Mouse (Mus musculus) embryonic facial prominence, embryonic 13.5 days (tissue): ENCODE measurements at regions not wholly inside any gene's neighbourhood (a gene's known extent, or its start where the extent isn't known, plus 50 kb on each side); places are given as distances from the start of the nearest gene placed in this dataset.

Experiments used
- ATAC-seq: fragments of 200-750 bp; cut with Nextera tagmentation; 2 replicates; pipeline ENCODE4 v1.8.0; 2017; ENCODE audit warnings: low read depth; ENCODE audit not compliant: insufficient number of reproducible peaks, insufficient read depth, low FRiP score, low TSS enrichment
- H3K27ac ChIP-seq: fragments of 300-500 bp; sonication (generic); 2 replicates; pipeline ENCODE4 v1.5.1; 2015; ENCODE audit warnings: moderate library complexity, mild to moderate bottlenecking, inconsistent platforms
- H3K27me3 ChIP-seq: fragments of 300-500 bp; sonication (generic); 2 replicates; pipeline ENCODE4 v1.6.1; 2015; ENCODE audit warnings: mild to moderate bottlenecking, inconsistent platforms
- H3K36me3 ChIP-seq: fragments of 300-500 bp; sonication (generic); 2 replicates; pipeline ENCODE4 v1.6.1; 2015; ENCODE audit warnings: mild to moderate bottlenecking, inconsistent platforms
- H3K4me1 ChIP-seq: fragments of 300-500 bp; sonication (generic); 2 replicates; pipeline ENCODE4 v1.6.1; 2015; ENCODE audit warnings: inconsistent platforms
- H3K4me2 ChIP-seq: fragments of 300-500 bp; sonication (generic); 2 replicates; pipeline ENCODE4 v1.6.1; 2015; ENCODE audit warnings: moderate library complexity, mild to moderate bottlenecking, inconsistent platforms
- H3K4me3 ChIP-seq: fragments of 300-500 bp; sonication (generic); 2 replicates; pipeline ENCODE4 v1.5.1; 2015; ENCODE audit warnings: mild to moderate bottlenecking, inconsistent platforms
- H3K9ac ChIP-seq: fragments of 300-500 bp; sonication (generic); 2 replicates; pipeline ENCODE4 v1.6.1; 2015; ENCODE audit warnings: mild to moderate bottlenecking, inconsistent platforms
- H3K9me3 ChIP-seq: fragments of 300-500 bp; sonication (generic); 2 replicates; pipeline ENCODE4 v1.6.1; 2016; ENCODE audit warnings: inconsistent platforms
- WGBS: fragments of 180-500 bp; shearing (Covaris S2); methylation state at CpG from one replicate; pipeline ENCODE4 v1.1.7; 2015; ENCODE audit warnings: mixed read lengths; 5-methylcytosine and 5-hydroxymethylcytosine counted together

- peak overlapping the region; percentile 32 for H3K4me3 ChIP-seq
- H3K4me2 ChIP-seq = peak overlapping the region; percentile 57
- no peak overlapping the region for H3K9ac ChIP-seq
- H3K27ac ChIP-seq = no peak overlapping the region
- no peak for ATAC-seq
- no peaks in the 10 kb centered on the region for H3K9me3 ChIP-seq
- H3K27me3 ChIP-seq = peaks cover 37% of the 10 kb centered on the region
- peaks cover 22% of the 10 kb centered on the region for H3K4me1 ChIP-seq
- H3K36me3 ChIP-seq = no peaks in the 10 kb centered on the region
- 10% methylated on average over 9 of the region's 9 CpGs for whole genome bisulfite sequencing
These were observed 57.3 kb upstream of the Cpm start for GRCm38 (mm10) chr10:117571891-117572573.

DNA sequence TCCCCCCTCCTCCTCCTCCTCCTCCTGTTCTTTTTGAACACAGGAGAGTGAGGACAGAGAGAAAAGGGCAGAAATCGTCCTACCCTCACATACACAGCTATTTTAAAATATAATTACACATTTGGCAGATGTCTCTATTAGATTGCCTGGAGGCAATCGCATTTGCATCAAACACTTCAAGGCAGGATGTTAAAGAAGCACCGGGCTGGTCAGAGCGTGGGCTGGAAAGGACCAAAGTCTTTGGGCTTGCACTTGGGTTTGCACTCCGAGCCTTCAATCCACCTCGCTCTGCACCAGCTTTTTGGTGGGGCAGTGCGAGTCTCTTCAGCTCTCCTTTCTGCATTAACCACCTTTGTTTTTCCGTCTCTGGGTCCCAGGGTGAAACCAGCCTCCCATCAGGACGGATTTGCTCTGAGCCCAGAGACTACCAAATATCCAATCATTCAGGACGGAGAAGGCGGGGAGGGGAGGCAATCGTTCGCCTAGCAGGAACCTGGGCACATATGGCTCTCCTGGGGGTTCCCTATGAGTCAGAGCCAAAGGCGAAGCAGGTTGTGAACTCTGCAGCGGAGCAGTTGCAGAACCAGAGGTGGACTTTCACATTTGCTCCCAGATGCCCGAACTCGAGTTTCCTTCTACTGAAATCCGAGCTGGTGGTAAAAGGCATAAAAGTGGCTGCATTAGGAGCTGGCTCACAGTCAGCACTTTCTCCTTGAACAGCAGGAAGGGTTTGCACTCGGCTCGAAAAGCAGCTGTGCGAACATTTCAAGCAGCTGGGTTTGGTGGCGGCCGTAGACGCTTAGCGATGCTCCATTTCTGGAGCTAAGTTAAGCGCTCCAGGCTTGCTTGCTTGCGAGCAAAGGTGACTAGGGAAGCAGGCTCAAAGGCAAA is 58.1 kb upstream of the Cpm start:
- H3K4me1 ChIP-seq = peaks cover 22% of the 10 kb centered on the region
- ATAC-seq = no peak
- no peaks in the 10 kb centered on the region for H3K36me3 ChIP-seq
- no peak overlapping the region for H3K27ac ChIP-seq
- 0 out of 2 replicates have a peak, but pooled peaks cover 2% of the 10 kb centered on the region for H3K9me3 ChIP-seq
- H3K9ac ChIP-seq = peak overlapping the region; percentile 32; the same call in 1 of the 2 replicates
- WGBS = under 1% methylated on average over 27 of the region's 27 CpGs
- peak overlapping the region; percentile 32 for H3K4me3 ChIP-seq
- H3K4me2 ChIP-seq = peak overlapping the region; percentile 57
- peaks cover 37% of the 10 kb centered on the region for H3K27me3 ChIP-seq

DNA sequence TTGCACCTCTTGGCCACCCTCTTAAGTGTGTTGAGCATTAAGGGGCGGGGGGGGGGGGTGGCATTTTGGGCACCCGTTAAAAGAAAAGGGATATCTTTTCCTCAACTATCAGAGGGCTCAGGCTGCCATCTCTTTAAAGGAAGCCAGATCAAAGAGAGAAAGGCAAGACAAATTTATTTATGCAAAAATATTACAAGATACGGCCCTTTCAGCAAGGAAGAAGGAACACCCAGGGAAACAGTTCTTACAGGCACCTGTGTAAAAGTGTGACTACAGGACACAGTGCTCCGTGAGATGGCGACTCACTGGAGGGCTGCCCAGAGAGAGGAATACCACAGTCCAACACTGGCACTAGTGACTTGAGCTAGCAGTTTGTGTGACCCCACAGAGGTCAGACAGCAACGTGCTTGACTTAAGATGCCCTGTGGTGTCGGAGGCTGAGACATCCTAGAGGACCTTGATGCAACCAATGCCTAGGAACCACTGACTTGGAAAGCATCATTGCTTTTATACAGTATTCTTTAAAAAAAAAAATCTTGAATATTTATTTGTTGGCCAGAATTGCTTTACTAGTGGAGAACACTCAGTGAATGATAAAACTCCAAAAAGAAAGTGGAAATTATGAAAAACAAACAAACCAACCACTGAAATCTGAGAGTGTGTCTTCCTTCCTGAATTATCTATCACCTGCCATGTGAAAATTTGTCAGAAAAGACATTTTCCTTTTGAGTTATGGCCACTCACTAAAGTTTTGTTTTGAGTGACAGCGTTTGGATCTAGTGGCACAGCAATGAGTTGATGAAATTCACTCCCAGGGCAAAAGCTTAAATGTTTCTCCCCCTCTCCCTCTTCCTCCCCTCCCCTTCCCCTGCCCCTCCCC is 59.0 kb upstream of the Cpm start:
- no peak for ATAC-seq
- 0 out of 2 replicates have a peak, but pooled peaks cover 2% of the 10 kb centered on the region for H3K9me3 ChIP-seq
- no peak overlapping the region for H3K4me3 ChIP-seq
- H3K4me1 ChIP-seq = peaks cover 22% of the 10 kb centered on the region
- H3K4me2 ChIP-seq = peak overlapping the region; percentile 57; the same call in 1 of the 2 replicates
- H3K27me3 ChIP-seq = peaks cover 34% of the 10 kb centered on the region
- WGBS = 53% methylated on average over 8 of the region's 8 CpGs
- no peak overlapping the region for H3K9ac ChIP-seq
- no peaks in the 10 kb centered on the region for H3K36me3 ChIP-seq
- no peak overlapping the region for H3K27ac ChIP-seq

GRCm38 (mm10) chr10:117569301-117570079 is 59.8 kb upstream of the Cpm start:
- no peak overlapping the region for H3K4me3 ChIP-seq
- peaks cover 34% of the 10 kb centered on the region for H3K27me3 ChIP-seq
- no peak overlapping the region for H3K4me2 ChIP-seq
- H3K9me3 ChIP-seq = 0 out of 2 replicates have a peak, but pooled peaks cover 2% of the 10 kb centered on the region
- no peak overlapping the region for H3K27ac ChIP-seq
- H3K9ac ChIP-seq = no peak overlapping the region
- WGBS = 76% methylated on average over 11 of the region's 11 CpGs
- peaks cover 22% of the 10 kb centered on the region for H3K4me1 ChIP-seq
- no peak for ATAC-seq
- H3K36me3 ChIP-seq = no peaks in the 10 kb centered on the region

- no peak overlapping the region for H3K4me3 ChIP-seq
- no peak overlapping the region for H3K27ac ChIP-seq
- H3K4me1 ChIP-seq = peaks cover 22% of the 10 kb centered on the region
- no peak overlapping the region for H3K9ac ChIP-seq
- H3K36me3 ChIP-seq = no peaks in the 10 kb centered on the region
- 93% methylated on average over 13 of the region's 13 CpGs for WGBS
- H3K4me2 ChIP-seq = no peak overlapping the region
- 0 out of 2 replicates have a peak, but pooled peaks cover 2% of the 10 kb centered on the region for H3K9me3 ChIP-seq
- no peak for ATAC-seq
- peaks cover 34% of the 10 kb centered on the region for H3K27me3 ChIP-seq
These were observed 60.6 kb upstream of the Cpm start for GRCm38 (mm10) chr10:117568472-117569300.

DNA sequence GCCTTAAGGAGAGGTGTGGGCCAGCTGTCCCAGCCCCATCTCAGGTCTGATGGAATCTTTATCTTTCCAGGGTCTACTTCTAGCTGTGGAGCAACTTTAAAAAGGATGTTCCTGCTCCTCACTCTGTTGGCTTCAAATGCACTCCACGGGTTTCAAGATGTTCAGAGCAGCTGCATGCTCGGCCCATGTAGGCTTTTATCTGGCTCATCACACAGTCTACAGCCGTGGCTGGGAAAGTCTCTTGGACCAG is 61.2 kb upstream of the Cpm start:
- H3K4me2 ChIP-seq = no peak overlapping the region
- H3K27me3 ChIP-seq = peaks cover 32% of the 10 kb centered on the region
- no peaks in the 10 kb centered on the region for H3K36me3 ChIP-seq
- H3K27ac ChIP-seq = no peak overlapping the region
- peaks cover 22% of the 10 kb centered on the region for H3K4me1 ChIP-seq
- ATAC-seq = no peak
- WGBS = 88% methylated on average over 3 of the region's 3 CpGs
- no peak overlapping the region for H3K4me3 ChIP-seq
- no peak overlapping the region for H3K9ac ChIP-seq
- H3K9me3 ChIP-seq = 0 out of 2 replicates have a peak, but pooled peaks cover 2% of the 10 kb centered on the region

- Histone ChIP-seq H3K4me1 (peaks cover 19% of the 10 kb centered on the region), H3K9ac (no peak overlapping the region)
- WGBS = 92% methylated on average over 8 of the region's 8 CpGs
These were observed 61.7 kb upstream of the Cpm start for GRCm38 (mm10) chr10:117567379-117568137.

GRCm38 (mm10) chr10:117566648-117567378 is 62.5 kb upstream of the Cpm start:
- Histone ChIP-seq H3K36me3 (no peaks in the 10 kb centered on the region), H3K4me2 (no peak overlapping the region), H3K4me1 (peaks cover 12% of the 10 kb centered on the region), H3K9me3 (0 out of 2 replicates have a peak, but pooled peaks cover 2% of the 10 kb centered on the region), H3K9ac (no peak overlapping the region), H3K27ac (no peak overlapping the region), H3K27me3 (peaks cover 20% of the 10 kb centered on the region), H3K4me3 (no peak overlapping the region)
- WGBS = 89% methylated on average over 8 of the region's 8 CpGs
- ATAC-seq = no peak

More at GRCm38 (mm10) chr10:117567379-117568137, 61.7 kb upstream of the Cpm start:
- Histone ChIP-seq H3K4me3 (no peak overlapping the region), H3K27me3 (peaks cover 27% of the 10 kb centered on the region), H3K36me3 (no peaks in the 10 kb centered on the region), H3K27ac (no peak overlapping the region), H3K4me2 (no peak overlapping the region), H3K9me3 (0 out of 2 replicates have a peak, but pooled peaks cover 2% of the 10 kb centered on the region)
- no peak for ATAC-seq

DNA sequence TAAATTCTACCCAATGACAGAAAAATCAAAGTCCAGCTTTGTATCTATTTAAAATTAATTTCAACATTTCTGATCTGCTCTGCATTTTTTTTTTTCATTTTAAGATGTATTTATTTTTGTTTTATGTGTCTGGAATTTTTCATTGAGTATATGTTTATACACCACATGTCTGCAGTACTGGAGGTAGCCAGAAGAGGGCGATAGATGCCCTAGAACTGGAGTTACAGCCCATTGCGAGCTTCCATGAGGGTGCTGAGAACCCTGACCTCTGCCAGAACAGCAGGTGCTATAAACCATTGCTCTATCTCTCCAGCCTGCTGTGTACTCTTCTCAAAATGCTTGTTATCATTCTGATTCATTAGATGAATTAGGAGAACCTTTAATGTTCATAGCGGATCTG is 63.1 kb upstream of the Cpm start:
- H3K9ac ChIP-seq = no peak overlapping the region
- H3K36me3 ChIP-seq = no peaks in the 10 kb centered on the region
- 0 out of 2 replicates have a peak, but pooled peaks cover 2% of the 10 kb centered on the region for H3K9me3 ChIP-seq
- no peak for ATAC-seq
- H3K4me1 ChIP-seq = peaks cover 8% of the 10 kb centered on the region
- 83% methylated on average over 3 of the region's 3 CpGs for WGBS
- H3K27me3 ChIP-seq = peaks cover 18% of the 10 kb centered on the region
- H3K27ac ChIP-seq = no peak overlapping the region
- H3K4me2 ChIP-seq = no peak overlapping the region
- H3K4me3 ChIP-seq = no peak overlapping the region
